Mouse (Mus musculus): ENCODE measurements around the gene Hikeshi. TPM values are rescaled to one million over a fixed set of nuclear protein-coding genes. Genes with fewer than 3 reads are reported as not detected.
A peak's percentile ranks its signal among the peaks of the same experiment; 100 is the strongest.

The Hikeshi gene
- polyA plus RNA-seq, 1 experiment from 2014 or later, result 87.8 TPM

DNA sequence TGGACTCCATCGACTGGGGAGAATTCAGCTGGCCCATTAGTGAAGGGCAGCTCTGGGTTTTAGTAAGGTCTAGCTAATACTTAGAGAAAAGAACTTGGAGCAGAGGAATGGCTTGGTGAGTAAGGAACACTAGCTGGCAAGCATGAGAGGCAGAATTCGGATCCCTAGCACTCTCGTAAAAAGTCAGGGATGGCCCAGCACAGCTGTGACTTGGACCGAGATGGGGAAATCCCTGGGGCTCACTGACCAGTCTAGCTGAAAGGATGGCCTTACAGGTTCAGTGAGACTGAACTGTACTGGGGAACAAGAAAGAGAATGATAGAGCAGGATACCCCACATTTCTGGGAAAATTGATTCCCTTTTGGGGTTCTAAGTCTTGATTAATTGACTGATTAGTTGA, 31.3 kb downstream of the Hikeshi start:
- no peak for ATAC-seq (ENCODE audit: low read depth)
- Histone ChIP-seq H3K27ac (no peak overlapping the region), H3K9me3 (replicated peaks) (no peaks in the 10 kb centered on the region)

GRCm38 (mm10) chr7:89908899-89909621, 31.9 kb downstream of the Hikeshi start:
- no peak overlapping the region for H3K9ac ChIP-seq
- H3K36me3 ChIP-seq, result no peaks in the 10 kb centered on the region
- H3K9me3 ChIP-seq (replicated peaks), result no peaks in the 10 kb centered on the region
- H3K27me3 ChIP-seq, result no peaks in the 10 kb centered on the region
- DNase-seq (no peak), ATAC-seq (ENCODE audit: low read depth) (no peak)
- WGBS (ENCODE audit: insufficient replicate concordance), result 67% methylated on average over 20 of the region's 20 CpGs
- peaks cover 9% of the 10 kb centered on the region; the same call in 1 of the 2 replicates for H3K4me1 ChIP-seq (replicated peaks)
- H3K27ac ChIP-seq, result no peak overlapping the region
- no peak overlapping the region for H3K4me2 ChIP-seq
- no peak overlapping the region for H3K4me3 ChIP-seq (replicated peaks)

More for the DNA sequence above, 31.3 kb downstream of the Hikeshi start:
- Histone ChIP-seq H3K27me3 (no peaks in the 10 kb centered on the region), H3K4me2 (no peak overlapping the region), H3K4me3 (replicated peaks) (no peak overlapping the region), H3K9ac (no peak overlapping the region), H3K4me1 (replicated peaks) (peaks cover 9% of the 10 kb centered on the region; the same call in 1 of the 2 replicates), H3K36me3 (no peaks in the 10 kb centered on the region)
- DNase-seq, result no peak
- 69% methylated on average over 4 of the region's 4 CpGs for WGBS (ENCODE audit: insufficient replicate concordance)

DNA sequence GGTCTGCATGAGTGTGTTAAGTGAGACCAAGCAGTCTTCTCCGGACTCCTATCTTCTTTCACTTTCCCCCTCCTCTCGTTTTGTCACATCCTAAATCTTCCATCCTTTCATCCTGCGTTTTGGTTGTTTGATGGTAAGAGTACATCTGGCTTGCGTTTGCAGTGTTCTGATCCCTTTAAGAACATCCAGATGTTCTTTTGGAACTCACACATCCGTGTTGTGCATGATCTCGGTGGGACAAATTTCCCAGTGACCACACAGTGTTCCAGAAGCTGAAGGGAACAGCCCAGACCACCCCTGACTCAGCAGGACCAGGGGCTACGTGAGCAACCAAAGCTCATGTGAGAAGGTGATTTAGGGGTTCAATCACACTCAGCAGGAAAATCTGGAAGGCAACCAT, 32.6 kb downstream of the Hikeshi start:
- Histone ChIP-seq H3K36me3 (no peaks in the 10 kb centered on the region), H3K9me3 (replicated peaks) (no peaks in the 10 kb centered on the region), H3K9ac (no peak overlapping the region), H3K4me2 (no peak overlapping the region), H3K27me3 (no peaks in the 10 kb centered on the region), H3K27ac (no peak overlapping the region), H3K4me1 (replicated peaks) (peaks cover 9% of the 10 kb centered on the region; the same call in 1 of the 2 replicates), H3K4me3 (replicated peaks) (no peak overlapping the region)
- WGBS (ENCODE audit: insufficient replicate concordance), result 52% methylated on average over 7 of the region's 7 CpGs
- ATAC-seq (ENCODE audit: low read depth), result no peak
- DNase-seq, result no peak

DNA sequence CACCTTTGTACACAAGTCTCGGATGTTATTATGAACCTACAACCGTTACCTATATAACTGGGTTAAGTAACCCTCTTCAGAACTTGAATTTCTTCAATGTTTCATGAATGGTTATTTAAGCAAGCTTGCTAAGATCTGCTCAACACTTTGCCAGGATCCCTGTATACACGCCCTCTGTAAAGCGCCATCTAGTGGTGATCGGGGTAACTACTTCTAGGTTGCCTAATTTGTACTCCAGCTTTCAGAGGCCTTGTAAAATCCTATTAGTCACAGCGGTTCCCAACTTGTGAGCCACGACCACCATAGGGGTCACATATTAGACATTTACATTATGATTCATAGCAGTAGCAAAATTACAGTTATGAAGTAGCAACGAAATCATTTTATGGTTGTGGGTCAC, 33.1 kb downstream of the Hikeshi start:
- Histone ChIP-seq H3K36me3 (no peaks in the 10 kb centered on the region), H3K9ac (no peak overlapping the region), H3K4me1 (replicated peaks) (peaks cover 9% of the 10 kb centered on the region; the same call in 1 of the 2 replicates), H3K4me3 (replicated peaks) (no peak overlapping the region), H3K27ac (no peak overlapping the region), H3K4me2 (no peak overlapping the region), H3K9me3 (replicated peaks) (no peaks in the 10 kb centered on the region), H3K27me3 (no peaks in the 10 kb centered on the region)
- ATAC-seq (ENCODE audit: low read depth) (no peak), DNase-seq (peak; percentile 43)
- WGBS (ENCODE audit: insufficient replicate concordance), result 18% methylated on average over 8 of the region's 8 CpGs

DNA sequence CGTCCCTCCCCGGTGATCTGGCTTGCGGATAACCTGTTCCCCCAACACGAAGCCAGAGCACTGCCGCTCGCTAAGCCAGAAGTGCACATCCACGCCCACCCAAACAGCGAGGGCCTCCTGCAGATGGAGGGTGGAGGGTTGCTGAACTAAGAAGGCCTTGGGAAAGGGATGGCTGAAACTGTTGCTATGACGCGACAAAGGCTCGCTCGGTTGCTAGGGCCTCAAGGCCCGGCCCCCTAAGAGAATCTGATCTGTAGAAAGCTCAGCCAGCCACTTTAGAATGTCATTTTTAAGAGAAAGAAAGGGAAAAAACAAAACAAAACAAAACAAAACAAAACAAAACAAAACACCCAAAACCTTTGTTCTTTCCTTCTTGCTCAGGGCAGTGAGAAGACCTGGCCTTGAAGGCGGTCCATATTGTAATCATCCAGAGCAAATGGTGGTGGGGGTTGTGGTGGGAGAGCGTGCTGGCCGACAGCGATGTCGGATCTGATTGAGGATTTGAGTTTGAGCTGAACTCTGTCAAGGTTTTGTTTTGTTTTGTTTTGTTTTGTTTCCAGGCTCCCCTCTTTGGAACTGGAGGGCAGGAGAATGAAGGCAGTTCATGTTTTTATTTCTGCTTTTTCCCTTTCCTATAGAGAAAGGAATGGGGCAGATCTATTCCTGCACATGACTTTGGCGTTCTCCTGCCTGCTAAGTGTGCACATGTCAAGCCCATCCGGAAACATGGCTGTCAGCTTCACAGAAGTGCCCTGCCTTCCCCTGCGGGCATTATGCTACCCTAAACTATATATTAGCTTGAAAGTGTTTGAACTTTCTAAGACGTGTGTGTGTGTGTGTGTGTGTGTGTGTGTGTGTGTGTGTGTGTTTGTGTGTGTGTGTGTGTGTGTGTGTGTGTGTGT, 37.3 kb downstream of the Hikeshi start, which contains the start of gene Ccdc81:
Ccdc81 (minus strand) TSS at position 188 of the 902 bp plus-strand sequence.
- Histone ChIP-seq H3K27me3 (no peaks in the 10 kb centered on the region), H3K4me2 (no peak within 1 kb of the TSS), H3K9ac (no peak within 1 kb of the TSS), H3K27ac (no peak within 1 kb of the TSS), H3K4me3 (replicated peaks) (no peak within 1 kb of the TSS), H3K9me3 (replicated peaks) (no peaks in the 10 kb centered on the region), H3K4me1 (replicated peaks) (peaks cover 9% of the 10 kb centered on the region; the same call in 1 of the 2 replicates), H3K36me3 (no peaks in the 10 kb centered on the region)
- 52% methylated on average over 22 of the region's 22 CpGs for WGBS (ENCODE audit: insufficient replicate concordance)
- DNase-seq (no peak), ATAC-seq (ENCODE audit: low read depth) (no peak)

GRCm38 (mm10) chr7:89903007-89903406, 38.0 kb downstream of the Hikeshi start:
- no peak overlapping the region for H3K4me3 ChIP-seq (replicated peaks)
- DNase-seq (no peak), ATAC-seq (ENCODE audit: low read depth) (no peak)
- no peaks in the 10 kb centered on the region for H3K9me3 ChIP-seq (replicated peaks)
- no peak overlapping the region for H3K4me2 ChIP-seq
- no peaks in the 10 kb centered on the region for H3K27me3 ChIP-seq
- no peak overlapping the region for H3K27ac ChIP-seq
- peaks cover 9% of the 10 kb centered on the region; the same call in 1 of the 2 replicates for H3K4me1 ChIP-seq (replicated peaks)
- no peak overlapping the region for H3K9ac ChIP-seq
- WGBS (ENCODE audit: insufficient replicate concordance), result 77% methylated on average over 8 of the region's 8 CpGs
- no peaks in the 10 kb centered on the region for H3K36me3 ChIP-seq

DNA sequence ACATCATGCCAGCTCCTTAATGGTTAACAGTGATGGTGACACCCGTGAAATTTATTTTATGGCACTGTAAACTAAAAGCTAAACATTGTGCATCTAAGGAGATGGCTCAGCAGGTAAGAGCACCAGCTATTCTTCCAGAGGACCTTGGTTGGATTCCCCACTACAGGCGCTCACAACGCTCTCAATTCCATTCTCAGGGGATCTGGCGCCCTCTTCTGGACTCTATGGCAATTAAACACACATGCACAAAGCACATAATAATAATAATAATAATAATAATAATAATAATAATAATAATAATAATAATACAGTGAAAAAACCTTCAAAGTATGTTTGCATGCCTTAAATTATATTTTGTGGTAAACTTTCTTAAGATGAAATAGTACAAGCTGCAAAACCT, 49.1 kb downstream of the Hikeshi start:
- DNase-seq (no peak), ATAC-seq (ENCODE audit: low read depth) (no peak)
- 25% methylated on average over 4 of the region's 4 CpGs for WGBS (ENCODE audit: insufficient replicate concordance)
- H3K4me3 ChIP-seq (replicated peaks), result no peak overlapping the region
- H3K36me3 ChIP-seq, result no peaks in the 10 kb centered on the region
- no peak overlapping the region for H3K4me2 ChIP-seq
- H3K4me1 ChIP-seq (replicated peaks), result no peaks in the 10 kb centered on the region
- no peaks in the 10 kb centered on the region for H3K9me3 ChIP-seq (replicated peaks)
- no peaks in the 10 kb centered on the region for H3K27me3 ChIP-seq
- H3K9ac ChIP-seq, result no peak overlapping the region
- no peak overlapping the region for H3K27ac ChIP-seq

GRCm38 (mm10) chr7:89891412-89891811, 49.6 kb downstream of the Hikeshi start:
- no peak overlapping the region for H3K4me3 ChIP-seq (replicated peaks)
- no peaks in the 10 kb centered on the region for H3K4me1 ChIP-seq (replicated peaks)
- DNase-seq (no peak), ATAC-seq (ENCODE audit: low read depth) (no peak)
- WGBS (ENCODE audit: insufficient replicate concordance), result 66% methylated on average over 5 of the region's 5 CpGs
- no peaks in the 10 kb centered on the region for H3K27me3 ChIP-seq
- H3K9me3 ChIP-seq (replicated peaks), result no peaks in the 10 kb centered on the region
- H3K36me3 ChIP-seq, result no peaks in the 10 kb centered on the region
- no peak overlapping the region for H3K9ac ChIP-seq
- no peak overlapping the region for H3K27ac ChIP-seq
- no peak overlapping the region for H3K4me2 ChIP-seq

- no peak overlapping the region for H3K4me3 ChIP-seq (replicated peaks)
- no peaks in the 10 kb centered on the region for H3K9me3 ChIP-seq (replicated peaks)
- no peak overlapping the region for H3K9ac ChIP-seq
- H3K4me2 ChIP-seq, result no peak overlapping the region
- H3K27me3 ChIP-seq, result no peaks in the 10 kb centered on the region
- DNase-seq (no peak), ATAC-seq (ENCODE audit: low read depth) (no peak)
- H3K36me3 ChIP-seq, result no peaks in the 10 kb centered on the region
- WGBS (ENCODE audit: insufficient replicate concordance), result 58% methylated on average over 3 of the region's 3 CpGs
- no peaks in the 10 kb centered on the region for H3K4me1 ChIP-seq (replicated peaks)
- H3K27ac ChIP-seq, result no peak overlapping the region
Measured at GRCm38 (mm10) chr7:89884551-89884950, 56.5 kb downstream of the Hikeshi start.

DNA sequence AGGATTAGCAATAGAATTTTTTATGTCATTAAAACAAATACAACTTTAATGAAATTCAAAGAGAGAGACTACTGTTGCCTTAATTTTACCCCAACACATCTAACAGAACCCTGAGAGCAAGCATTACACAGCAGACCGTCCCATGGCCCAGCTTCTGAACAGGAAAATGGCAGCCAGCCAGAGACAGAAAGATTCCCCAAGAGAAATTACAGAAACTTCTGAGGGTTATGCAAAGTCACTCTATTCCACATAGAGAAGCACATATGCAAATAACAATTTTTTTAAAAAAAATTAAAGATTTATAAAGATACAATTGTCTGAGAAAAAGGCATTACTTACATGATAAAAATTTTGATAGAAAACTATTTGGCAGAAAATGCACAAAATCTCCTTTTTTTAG, 61.3 kb downstream of the Hikeshi start:
- no peaks in the 10 kb centered on the region for H3K9me3 ChIP-seq (replicated peaks)
- no peaks in the 10 kb centered on the region for H3K36me3 ChIP-seq
- no peak overlapping the region for H3K9ac ChIP-seq
- DNase-seq, result no peak
- 58% methylated on average over 1 of the region's 1 CpGs for WGBS (ENCODE audit: insufficient replicate concordance)
- H3K27me3 ChIP-seq, result no peaks in the 10 kb centered on the region
- H3K27ac ChIP-seq, result no peak overlapping the region
- ATAC-seq (ENCODE audit: low read depth), result no peak
- no peaks in the 10 kb centered on the region for H3K4me1 ChIP-seq (replicated peaks)
- no peak overlapping the region for H3K4me2 ChIP-seq
- H3K4me3 ChIP-seq (replicated peaks), result no peak overlapping the region

Data from liver, embryonic 13.5 days (tissue).